Mouse (Mus musculus): ENCODE results near the gene Uts2r.

Gene Uts2r

GRCm38 (mm10) chr11:121159971-121160370 is at the start of gene Uts2r:
TSS of gene Uts2r (plus strand) at chr11:121160271.
- no peak for DNase-seq (ENCODE audit: low read depth, low spot score)

DNA sequence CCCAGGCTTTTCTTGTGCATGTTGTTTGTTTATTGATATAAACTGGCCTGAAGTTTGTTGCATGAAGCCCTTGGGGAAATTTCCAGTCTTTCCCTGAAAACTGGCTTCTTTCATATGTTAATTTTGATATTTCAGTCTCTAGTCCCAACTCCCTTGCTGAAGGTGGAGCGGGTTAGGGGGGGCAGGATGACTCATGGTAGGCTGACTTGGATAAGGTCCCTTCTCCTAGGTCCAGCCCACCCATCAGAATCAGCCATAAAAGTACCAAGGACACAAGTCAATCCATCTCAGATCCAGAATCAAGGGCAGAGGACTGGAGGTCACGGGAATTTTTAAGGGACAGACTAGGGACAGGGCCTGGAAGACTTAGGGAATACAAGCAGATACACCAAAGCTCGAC is 49.0 kb upstream of the Uts2r start:
- no peak for DNase-seq (ENCODE audit: low read depth, low spot score)

GRCm38 (mm10) chr11:121111601-121112000 is 48.5 kb upstream of the Uts2r start:
- DNase-seq (ENCODE audit: low read depth, low spot score) = no peak

DNA sequence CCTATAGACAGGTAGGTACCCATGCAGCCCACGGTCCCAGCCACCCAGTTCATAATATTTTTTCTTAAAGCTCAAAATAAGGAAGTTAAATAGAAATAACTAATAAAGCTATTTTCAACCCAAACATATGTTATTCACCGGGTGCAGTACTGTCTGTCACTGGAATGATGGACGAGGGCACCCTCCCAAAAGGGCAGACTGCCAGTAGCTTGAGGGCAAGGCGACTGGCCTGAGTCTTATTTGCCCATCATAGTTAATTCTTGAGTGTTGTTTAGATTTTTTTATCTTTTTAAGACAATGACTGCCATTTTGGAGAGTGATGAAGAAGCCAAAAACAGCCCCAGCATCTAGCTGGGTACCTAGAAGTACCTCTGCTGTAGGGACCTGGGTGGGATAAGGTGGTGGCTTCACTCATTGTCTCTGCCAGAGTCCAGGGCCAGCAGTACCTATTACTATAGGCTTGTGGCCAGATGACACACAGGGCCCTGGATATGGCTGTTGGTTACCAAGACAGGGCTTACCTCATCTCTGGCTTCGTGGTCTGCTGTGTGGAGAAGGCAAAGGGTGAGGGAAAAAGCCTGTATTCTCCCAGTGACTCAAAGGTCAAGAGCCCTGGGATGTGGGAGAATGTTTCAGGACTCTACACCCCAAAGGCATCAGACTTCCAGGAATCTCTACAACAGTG is 47.8 kb upstream of the Uts2r start:
- DNase-seq (ENCODE audit: low read depth, low spot score) = no peak

DNA sequence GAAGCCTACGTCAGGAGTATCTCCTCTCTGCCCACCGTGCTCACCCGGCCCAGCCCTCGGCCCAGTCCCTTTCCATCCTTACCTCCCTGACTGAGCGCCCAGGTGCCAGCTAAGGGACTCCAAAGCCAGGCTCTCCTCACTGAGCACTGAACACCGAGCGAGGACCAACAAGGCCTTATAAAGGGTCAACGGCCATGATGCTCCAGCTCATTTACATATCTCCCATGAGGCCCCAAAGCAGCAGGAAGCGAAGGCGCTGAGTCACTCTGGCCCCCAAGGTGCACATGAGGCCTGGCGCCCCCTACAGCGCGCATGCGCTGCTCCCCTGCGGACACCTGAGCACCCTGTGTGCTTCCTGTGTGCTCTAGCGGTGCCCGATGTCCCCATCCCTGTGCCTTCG is 42.0 kb upstream of the Uts2r start:
- DNase-seq (ENCODE audit: low read depth, low spot score) = peak; percentile 14

- DNase-seq (ENCODE audit: low read depth, low spot score) = no peak
Observed at GRCm38 (mm10) chr11:121118577-121118976, 41.5 kb upstream of the Uts2r start, which contains the start of gene Tex19.2. TSS of gene Tex19.2 (minus strand) at chr11:121118677.

GRCm38 (mm10) chr11:121121151-121121550 is 38.9 kb upstream of the Uts2r start:
- no peak for DNase-seq (ENCODE audit: low read depth, low spot score)

DNA sequence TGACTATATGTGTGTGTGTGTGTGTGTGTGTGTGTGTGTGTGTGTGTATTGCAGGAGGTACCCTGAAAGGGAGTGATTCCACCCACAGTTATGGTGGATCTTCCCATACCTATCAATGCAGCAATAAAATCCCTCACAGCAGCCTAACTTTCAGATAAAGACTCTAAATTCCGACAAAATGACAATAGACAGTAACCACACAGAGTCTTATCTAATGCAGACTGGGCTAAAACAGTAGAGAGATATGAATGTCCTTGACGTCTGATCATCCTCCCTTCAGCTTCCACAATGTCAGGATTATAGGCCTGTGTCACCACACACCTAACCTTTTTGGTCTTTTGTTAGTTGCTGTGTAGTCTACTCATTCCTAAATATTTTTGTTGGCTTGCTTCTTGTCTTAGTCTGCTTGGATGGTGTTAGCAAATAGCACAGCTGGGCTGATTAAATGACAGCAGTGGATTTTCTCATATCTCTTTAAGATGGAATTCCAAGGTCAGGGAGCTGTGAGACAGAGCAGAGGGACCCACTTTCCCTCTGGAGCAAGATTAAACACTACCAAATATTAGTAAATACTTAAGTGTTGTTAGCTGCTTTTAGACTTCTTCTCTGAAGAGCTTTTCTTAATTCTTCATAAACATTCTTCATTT is 37.9 kb upstream of the Uts2r start:
- DNase-seq (ENCODE audit: low read depth, low spot score) = no peak

DNA sequence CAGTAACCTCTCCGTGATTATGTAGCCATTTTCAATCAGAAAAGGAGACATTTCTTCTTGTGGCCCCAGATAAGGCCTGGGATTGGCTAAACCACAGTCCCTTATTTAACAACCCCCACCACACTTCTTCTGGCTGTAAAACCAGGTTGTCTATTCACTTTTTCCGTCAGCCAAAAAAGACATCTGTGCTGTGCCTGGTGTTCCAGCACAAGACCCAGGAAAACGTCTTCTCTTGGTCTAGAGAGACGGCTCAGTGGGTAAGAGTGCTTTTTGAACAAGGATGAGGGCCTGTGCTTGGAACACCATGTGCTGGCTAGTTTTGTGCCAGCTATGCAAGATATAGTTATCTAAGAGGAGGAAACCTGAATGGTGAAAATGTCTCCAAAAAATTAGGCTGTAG is 36.6 kb upstream of the Uts2r start:
- no peak for DNase-seq (ENCODE audit: low read depth, low spot score)

GRCm38 (mm10) chr11:121125522-121126172 is 34.4 kb upstream of the Uts2r start:
- no peak for DNase-seq (ENCODE audit: low read depth, low spot score)

DNA sequence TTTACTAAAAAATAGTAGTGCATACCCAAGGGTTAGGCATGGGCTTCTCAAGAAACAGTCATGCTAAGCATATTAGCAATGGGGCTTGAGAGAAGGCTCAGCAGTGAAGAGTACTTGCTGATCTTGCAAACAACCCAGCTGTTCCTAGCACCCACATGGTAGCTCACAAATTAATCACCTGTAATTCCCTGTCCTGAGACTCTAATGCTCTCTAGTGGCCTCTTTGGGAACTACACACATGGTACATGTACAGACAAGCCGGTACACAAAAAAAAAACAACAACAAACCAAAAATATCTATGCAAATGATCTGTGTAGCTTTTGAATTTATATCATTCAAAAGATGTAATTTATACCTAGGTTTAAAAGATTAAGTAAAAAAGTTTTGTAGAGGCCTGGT is 33.7 kb upstream of the Uts2r start:
- peak; percentile 72 for DNase-seq (ENCODE audit: low read depth, low spot score)

GRCm38 (mm10) chr11:121127441-121127840 is 32.6 kb upstream of the Uts2r start:
- no peak for DNase-seq (ENCODE audit: low read depth, low spot score)

DNA sequence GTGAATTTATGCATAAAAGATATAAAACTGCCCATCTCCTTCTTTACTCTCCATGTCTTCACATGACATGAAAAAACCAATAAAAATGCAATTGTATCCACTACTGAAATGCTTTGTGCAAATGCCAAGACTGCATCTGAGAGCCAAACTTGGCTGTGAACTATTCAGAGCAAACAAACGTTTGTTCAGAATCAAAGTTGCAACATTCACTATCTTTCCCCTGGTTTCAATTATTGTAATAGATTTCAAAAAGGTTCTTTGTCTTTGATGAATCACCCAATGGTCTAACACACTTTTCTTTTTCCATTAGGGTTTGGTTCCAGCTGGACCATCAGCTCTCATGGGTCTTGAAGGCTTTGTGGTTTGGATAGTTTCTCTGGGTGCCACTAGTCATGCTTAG is 30.5 kb upstream of the Uts2r start:
- no peak for DNase-seq (ENCODE audit: low read depth, low spot score)

DNA sequence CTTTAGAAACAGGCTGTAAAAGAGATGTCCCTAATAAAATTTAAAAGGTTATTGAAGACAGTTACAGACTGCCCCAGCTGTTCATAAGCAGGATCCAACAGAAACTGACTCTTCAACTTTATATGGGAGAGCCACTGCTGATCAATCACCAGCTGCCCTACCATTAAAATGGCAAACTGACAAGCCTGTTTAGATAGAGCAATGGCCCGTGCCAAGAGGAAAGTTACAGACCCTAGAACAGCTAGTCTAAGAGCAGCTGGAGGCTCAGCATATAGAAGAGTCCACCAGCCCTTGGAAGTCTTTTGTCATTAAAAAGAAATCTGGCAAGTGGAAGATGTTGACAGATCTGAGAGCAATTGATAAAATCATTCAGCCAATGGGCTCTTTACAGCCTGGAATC is 25.5 kb upstream of the Uts2r start:
- no peak for DNase-seq (ENCODE audit: low read depth, low spot score)

DNA sequence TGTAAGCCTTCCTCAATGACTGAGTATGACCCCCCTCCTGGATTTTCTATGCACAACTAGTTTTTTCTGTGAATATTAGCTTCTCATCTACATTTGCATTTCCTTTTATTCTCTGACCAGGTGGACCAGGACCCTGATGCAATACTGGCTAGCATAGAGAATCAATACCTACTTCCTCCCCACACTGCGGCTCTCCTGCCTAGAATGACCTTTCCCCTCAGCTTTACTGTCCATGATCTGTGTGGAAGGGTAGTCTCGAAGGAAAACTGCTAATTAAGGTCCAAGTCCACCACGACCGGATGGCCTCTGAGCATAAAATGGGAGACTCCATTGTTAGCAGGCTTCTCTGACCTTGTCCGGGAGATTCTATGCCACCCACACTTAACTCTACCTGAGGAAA is 22.4 kb upstream of the Uts2r start:
- no peak for DNase-seq (ENCODE audit: low read depth, low spot score)

- DNase-seq (ENCODE audit: low read depth, low spot score) = no peak
Observed at GRCm38 (mm10) chr11:121138732-121139131, 21.3 kb upstream of the Uts2r start.

GRCm38 (mm10) chr11:121143325-121144015 is 16.6 kb upstream of the Uts2r start:
- no peak for DNase-seq (ENCODE audit: low read depth, low spot score)

DNA sequence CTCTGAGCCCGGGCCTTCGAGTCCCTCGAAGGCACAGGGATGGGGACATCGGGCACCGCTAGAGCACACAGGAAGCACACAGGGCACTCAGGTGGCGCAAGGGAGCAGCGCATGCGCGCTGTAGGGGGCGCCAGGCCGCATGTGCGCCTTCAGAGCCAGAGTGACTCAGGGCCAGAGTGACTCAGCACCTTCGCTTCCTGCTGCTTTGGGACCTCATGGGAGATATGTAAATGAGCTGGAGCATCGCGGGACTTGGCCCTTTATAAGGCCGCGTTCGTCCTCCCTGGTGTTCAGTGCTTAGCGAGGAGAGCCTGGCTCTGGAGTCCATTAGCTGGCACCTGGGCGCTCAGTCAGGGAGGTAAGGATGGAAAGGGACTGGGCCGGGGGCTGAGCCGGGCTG is 14.2 kb upstream of the Uts2r start, which contains the start of gene Tex19.1:
TSS of gene Tex19.1 (plus strand) at position 279 of the 400 bp plus-strand sequence.
- DNase-seq (ENCODE audit: low read depth, low spot score) = peak; percentile 11

GRCm38 (mm10) chr11:121148193-121148592 is 11.9 kb upstream of the Uts2r start:
- peak; percentile 33 for DNase-seq (ENCODE audit: low read depth, low spot score)

- no peak for DNase-seq (ENCODE audit: low read depth, low spot score)
Observed at GRCm38 (mm10) chr11:121154203-121154602, 5.9 kb upstream of the Uts2r start.

GRCm38 (mm10) chr11:121156411-121156891 is 3.6 kb upstream of the Uts2r start:
- no peak for DNase-seq (ENCODE audit: low read depth, low spot score)

Measured in A20 (cell line).